Mouse (Mus musculus): Measurements from ENCODE around the gene Npr2. TPM values are rescaled to one million over a fixed set of nuclear protein-coding genes. Genes with fewer than 3 reads are reported as not detected.

The Npr2 gene
- total RNA-seq, 2 experiments from 2014 or later, result 35.2 to 38.7 TPM

GRCm38 (mm10) chr4:43620146-43620778, 11.5 kb upstream of the Npr2 start:
- no peak for DNase-seq (ENCODE audit: low spot score)

GRCm38 (mm10) chr4:43629106-43629817, 2.5 kb upstream of the Npr2 start:
- no peak for DNase-seq (ENCODE audit: low spot score)

- peak; percentile 90 for DNase-seq (ENCODE audit: low spot score)
Observed at GRCm38 (mm10) chr4:43630030-43630581, 1.6 kb upstream of the Npr2 start.

- DNase-seq (ENCODE audit: low spot score), result no peak
Observed at GRCm38 (mm10) chr4:43630671-43631045, 1.1 kb upstream of the Npr2 start.

- no peak for DNase-seq (ENCODE audit: low spot score)
Observed at GRCm38 (mm10) chr4:43631956-43632920, 503 bp downstream of the Npr2 start.

GRCm38 (mm10) chr4:43633296-43633695, 1.6 kb downstream of the Npr2 start:
- no peak for DNase-seq (ENCODE audit: low spot score)

GRCm38 (mm10) chr4:43633736-43634135, 2.0 kb downstream of the Npr2 start:
- no peak for DNase-seq (ENCODE audit: low spot score)

- no peak for DNase-seq (ENCODE audit: low spot score)
Observed at GRCm38 (mm10) chr4:43634621-43635374, 3.1 kb downstream of the Npr2 start.

- DNase-seq (ENCODE audit: low spot score), result no peak
Observed at GRCm38 (mm10) chr4:43636751-43637150, 5.0 kb downstream of the Npr2 start.

- no peak for DNase-seq (ENCODE audit: low spot score)
Observed at GRCm38 (mm10) chr4:43640076-43640475, 8.3 kb downstream of the Npr2 start.

GRCm38 (mm10) chr4:43640491-43640890, 8.8 kb downstream of the Npr2 start:
- no peak for DNase-seq (ENCODE audit: low spot score)

- DNase-seq (ENCODE audit: low spot score), result no peak
Observed at GRCm38 (mm10) chr4:43649783-43650182, 18.0 kb downstream of the Npr2 start.

- DNase-seq (ENCODE audit: low spot score), result no peak
Observed at GRCm38 (mm10) chr4:43652726-43653125, 21.0 kb downstream of the Npr2 start.

GRCm38 (mm10) chr4:43653161-43654015, 21.7 kb downstream of the Npr2 start, which contains the start of gene Spag8:
Spag8 (minus strand) TSS chr4:43653594.
- no peak for DNase-seq (ENCODE audit: low spot score)

- DNase-seq (ENCODE audit: low spot score), result no peak
Observed at GRCm38 (mm10) chr4:43655656-43656338, 24.1 kb downstream of the Npr2 start.

GRCm38 (mm10) chr4:43656339-43657109, 24.8 kb downstream of the Npr2 start, which contains the start of gene Hint2:
Hint2 (minus strand) TSS chr4:43656466.
- DNase-seq (ENCODE audit: low spot score), result peak; percentile 95

GRCm38 (mm10) chr4:43657146-43657545, 25.4 kb downstream of the Npr2 start:
- no peak for DNase-seq (ENCODE audit: low spot score)

- DNase-seq (ENCODE audit: low spot score), result no peak
Observed at GRCm38 (mm10) chr4:43666412-43666811, 34.7 kb downstream of the Npr2 start.
